Mouse (Mus musculus) ES-Bruce4 (cell line): ENCODE results near the gene Urgcp.

ENCODE experiments used
- CTCF ChIP-seq: IDR thresholded peaks from one replicate; pipeline ENCODE4 v1.8.1; 2011; ENCODE audit warnings: low read depth, low read length
- EP300 ChIP-seq: IDR thresholded peaks from 2 replicates; pipeline ENCODE4 v1.6.1; 2011; ENCODE audit warnings: low read depth, low read length; ENCODE audit not compliant: insufficient read depth

DNA sequence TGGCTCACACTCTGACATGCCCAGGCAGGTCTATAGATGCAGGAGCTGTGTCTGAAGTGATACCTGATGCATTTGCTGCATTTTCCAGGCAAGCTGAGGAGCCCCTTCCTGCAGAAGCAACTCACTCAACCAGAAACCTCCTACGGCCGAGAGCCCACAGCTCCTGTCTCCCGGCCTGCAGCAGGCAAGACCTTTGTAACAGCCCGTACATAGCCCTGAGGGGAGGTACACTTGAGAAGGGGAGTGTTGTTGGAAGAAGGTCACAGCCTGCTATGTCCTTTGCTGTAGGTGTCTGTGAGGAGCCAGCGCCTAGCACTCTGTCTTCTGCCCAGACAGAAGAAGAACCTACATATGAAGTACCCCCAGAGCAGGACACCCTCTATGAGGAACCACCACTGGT lies 35.8 kb upstream of the Urgcp start:
- TF ChIP-seq CTCF (no peak), EP300 (no peak)
